ENCODE assay signal across 18 mouse cellular contexts in genomic region chr16:73404509-73404908, GRCm38 (mm10).
DNase-seq lines count a peak whose midpoint lies in the region; ATAC-seq and TF ChIP-seq lines count a peak whose summit lies in the region.
"Had no signal": no experiment of that assay in that cellular context is flagged by ENCODE, and none has a peak within 500 bp of the region (broad histone marks: within the 10 kb centered on the region; RNA-seq: fewer than 3 reads in every experiment).

No protein-coding gene starts in this region.

- no peak for DNase-seq in forebrain, embryonic 10.5 days (ENCODE audit: extremely low spot score, low spot score)
- DNase-seq in neural tube, embryonic 10.5 days (ENCODE audit: extremely low spot score, low spot score) = no peak
- DNase-seq in layer of hippocampus, postnatal 14 days (ENCODE audit: low spot score in 2 of 2) = peak; percentile 17 to 48
- DNase-seq in stomach, postnatal 0 days (ENCODE audit: low spot score) = no peak
- DNase-seq in embryonic facial prominence, embryonic 10.5 days (ENCODE audit: low spot score) = no peak
- DNase-seq in adrenal gland, adult 18-20 months (ENCODE audit: low spot score in 2 of 2) = no peak
- DNase-seq: cerebellum, adult 8-10 months; heart, adult 2 months; right cerebral cortex, postnatal 4 days; thymus, adult 2 months had no signal

- no peaks in the 10 kb centered on the region for H3K9me3 ChIP-seq in forebrain, embryonic 12.5 days
- H3K9me3 ChIP-seq in forebrain, embryonic 10.5 days = no peaks in the 10 kb centered on the region
- no peaks in the 10 kb centered on the region for H3K9me3 ChIP-seq in neural tube, embryonic 13.5 days
- no peaks in the 10 kb centered on the region for H3K9me3 ChIP-seq in stomach, postnatal 0 days (ENCODE audit: control insufficient read depth, low read length)
- no peaks in the 10 kb centered on the region for H3K9me3 ChIP-seq in embryonic facial prominence, embryonic 10.5 days
- H3K9me3 ChIP-seq: megakaryocyte, embryonic 14.5 days had no signal

- no peak for TF ChIP-seq CTCF in stomach, postnatal 0 days (IDR thresholded peaks at IDR 0.05; ENCODE audit: low read depth)

- no peaks in the 10 kb centered on the region for H3K36me3 ChIP-seq in forebrain, embryonic 12.5 days (replicated peaks)
- H3K36me3 ChIP-seq in forebrain, embryonic 10.5 days (replicated peaks) = no peaks in the 10 kb centered on the region
- no peaks in the 10 kb centered on the region for H3K36me3 ChIP-seq in neural tube, embryonic 13.5 days
- H3K36me3 ChIP-seq in stomach, postnatal 0 days (ENCODE audit: control insufficient read depth, insufficient read depth, low read length) = no peaks in the 10 kb centered on the region
- no peaks in the 10 kb centered on the region for H3K36me3 ChIP-seq in embryonic facial prominence, embryonic 10.5 days (replicated peaks)

- H3K4me1 ChIP-seq in forebrain, embryonic 12.5 days = peaks cover 6% of the 10 kb centered on the region
- peaks cover 7% of the 10 kb centered on the region for H3K4me1 ChIP-seq in forebrain, embryonic 10.5 days
- H3K4me1 ChIP-seq in neural tube, embryonic 13.5 days (replicated peaks) = peaks cover 8% of the 10 kb centered on the region; the same call in 1 of the 2 replicates
- H3K4me1 ChIP-seq in stomach, postnatal 0 days (replicated peaks; ENCODE audit: control insufficient read depth, insufficient read depth) = no peaks in the 10 kb centered on the region
- no peaks in the 10 kb centered on the region for H3K4me1 ChIP-seq in embryonic facial prominence, embryonic 10.5 days
- H3K4me1 ChIP-seq: megakaryocyte, embryonic 14.5 days had no signal

- no peak overlapping the region for H3K4me2 ChIP-seq in forebrain, embryonic 12.5 days
- no peak overlapping the region for H3K4me2 ChIP-seq in neural tube, embryonic 13.5 days
- 0 out of 2 replicates have a peak overlapping the region, but pooled peaks have one; percentile 9 for H3K4me2 ChIP-seq in stomach, postnatal 0 days (replicated peaks; ENCODE audit: low read depth)
- H3K4me2 ChIP-seq: hindbrain, embryonic 14.5 days; liver, embryonic 11.5 days had no signal

- no peaks in the 10 kb centered on the region for H3K27me3 ChIP-seq in forebrain, embryonic 12.5 days
- no peaks in the 10 kb centered on the region for H3K27me3 ChIP-seq in forebrain, embryonic 10.5 days (ENCODE audit: poor library complexity, severe bottlenecking)
- H3K27me3 ChIP-seq in neural tube, embryonic 13.5 days = no peaks in the 10 kb centered on the region
- no peaks in the 10 kb centered on the region for H3K27me3 ChIP-seq in stomach, postnatal 0 days (ENCODE audit: control insufficient read depth, insufficient read depth, low read length)
- no peaks in the 10 kb centered on the region for H3K27me3 ChIP-seq in embryonic facial prominence, embryonic 10.5 days (replicated peaks; ENCODE audit: low read depth, poor library complexity, severe bottlenecking)
- H3K27me3 ChIP-seq: megakaryocyte, embryonic 14.5 days had no signal

- ATAC-seq in forebrain, embryonic 12.5 days (ENCODE audit: low FRiP score) = peak; percentile 55; the same call in 1 of the 2 replicates
- peak; percentile 47 for ATAC-seq in neural tube, embryonic 13.5 days (ENCODE audit: low read depth)
- ATAC-seq in stomach, postnatal 0 days (ENCODE audit: low FRiP score, low TSS enrichment) = no peak
- ATAC-seq: intestine, embryonic 16.5 days had no signal

- no peak overlapping the region for H3K4me3 ChIP-seq in forebrain, embryonic 12.5 days (replicated peaks)
- H3K4me3 ChIP-seq in forebrain, embryonic 10.5 days = no peak overlapping the region
- no peak overlapping the region for H3K4me3 ChIP-seq in neural tube, embryonic 13.5 days
- H3K4me3 ChIP-seq in stomach, postnatal 0 days (ENCODE audit: low read depth, low read length) = no peak overlapping the region
- no peak overlapping the region for H3K4me3 ChIP-seq in embryonic facial prominence, embryonic 10.5 days
- H3K4me3 ChIP-seq: heart, adult 2 months; left cerebral cortex, adult 2 months; megakaryocyte, embryonic 14.5 days had no signal

- no peak overlapping the region for H3K9ac ChIP-seq in forebrain, embryonic 12.5 days
- no peak overlapping the region for H3K9ac ChIP-seq in neural tube, embryonic 13.5 days
- H3K9ac ChIP-seq in stomach, postnatal 0 days (ENCODE audit: low read length) = no peak overlapping the region
- H3K9ac ChIP-seq: hindbrain, embryonic 14.5 days had no signal

- TF ChIP-seq EP300 in stomach, postnatal 0 days (optimal IDR thresholded peaks at IDR 0.05) = no peak

- 49% methylated on average over 3 of the region's 3 CpGs for WGBS in forebrain, embryonic 12.5 days
- 70% methylated on average over 3 of the region's 3 CpGs for WGBS in forebrain, embryonic 10.5 days
- 32% methylated on average over 3 of the region's 3 CpGs for WGBS in neural tube, embryonic 13.5 days
- 41% methylated on average over 3 of the region's 3 CpGs for WGBS in stomach, postnatal 0 days
- 77% methylated on average over 3 of the region's 3 CpGs for WGBS in embryonic facial prominence, embryonic 10.5 days

- no peak overlapping the region for H3K27ac ChIP-seq in forebrain, embryonic 12.5 days
- H3K27ac ChIP-seq in forebrain, embryonic 10.5 days = no peak overlapping the region
- H3K27ac ChIP-seq in neural tube, embryonic 13.5 days (replicated peaks) = no peak overlapping the region
- no peak overlapping the region for H3K27ac ChIP-seq in stomach, postnatal 0 days (replicated peaks)
- no peak overlapping the region for H3K27ac ChIP-seq in embryonic facial prominence, embryonic 10.5 days (replicated peaks)
- H3K27ac ChIP-seq: heart, adult 2 months; kidney, postnatal 0 days; left cerebral cortex, adult 2 months had no signal

Comparison
In these comparisons a context has a peak if more than half of its experiments do, and no peak if none do; other contexts are left out.
1. DNase-seq: peak in layer of hippocampus, postnatal 14 days (2 of 2); none in forebrain, embryonic 10.5 days (single experiment), neural tube, embryonic 10.5 days (single experiment), stomach, postnatal 0 days (single experiment), embryonic facial prominence, embryonic 10.5 days (single experiment) and adrenal gland, adult 18-20 months (0 of 2).